Mouse (Mus musculus) embryonic facial prominence, embryonic 11.5 days (tissue): ENCODE measurements at regions not wholly inside any gene's neighbourhood (a gene's known extent, or its start where the extent isn't known, plus 50 kb on each side); places are given as distances from the start of the nearest gene placed in this dataset.
"Not testable (repeated sequence)": the region's sequence is repeated elsewhere in the genome, so short reads cannot be mapped to it uniquely, and the experiment has no call there.

Source experiments
- ATAC-seq: fragments of 200-750 bp; cut with Nextera tagmentation; replicated peaks from 2 replicates; pipeline ENCODE4 v1.8.0; 2017; ENCODE audit warnings: low read depth; ENCODE audit not compliant: insufficient number of reproducible peaks, low FRiP score, low TSS enrichment
- DNase-seq: peaks from one replicate; pipeline ENCODE4 v3.0.0-alpha.2; 2015; ENCODE audit warnings: low spot score
- H3K27ac ChIP-seq: fragments of 300-500 bp; sonication (generic); replicated peaks from 2 replicates; pipeline ENCODE4 v1.5.1; 2014; ENCODE audit warnings: mild to moderate bottlenecking, low read depth, low read length, control low read depth
- H3K27me3 ChIP-seq: fragments of 300-500 bp; sonication (generic); 2 replicates; pipeline ENCODE4 v1.6.1; 2014; ENCODE audit warnings: mild to moderate bottlenecking, low read length, moderate library complexity, mixed read lengths; ENCODE audit not compliant: control insufficient read depth, insufficient read depth
- H3K36me3 ChIP-seq: fragments of 300-500 bp; sonication (generic); replicated peaks from 2 replicates; pipeline ENCODE4 v1.6.1; 2014; ENCODE audit warnings: low read depth, mild to moderate bottlenecking, low read length, moderate library complexity, mixed read lengths; ENCODE audit not compliant: control insufficient read depth, insufficient read depth
- H3K4me1 ChIP-seq: fragments of 300-500 bp; sonication (generic); 2 replicates; pipeline ENCODE4 v1.6.1; 2014; ENCODE audit warnings: low read length, mixed read lengths; ENCODE audit not compliant: control insufficient read depth, insufficient read depth
- H3K4me2 ChIP-seq: fragments of 300-500 bp; sonication (generic); 2 replicates; pipeline ENCODE4 v1.6.1; 2014; ENCODE audit warnings: low read depth, mild to moderate bottlenecking, control low read depth, low read length, moderate library complexity
- H3K4me3 ChIP-seq: fragments of 300-500 bp; sonication (generic); 2 replicates; pipeline ENCODE4 v1.5.1; 2014; ENCODE audit warnings: low read depth, low read length, control low read depth
- H3K9ac ChIP-seq: fragments of 300-500 bp; sonication (generic); replicated peaks from 2 replicates; pipeline ENCODE4 v1.6.1; 2014; ENCODE audit warnings: mild to moderate bottlenecking, control low read depth, low read length
- H3K9me3 ChIP-seq: fragments of 300-500 bp; sonication (generic); replicated peaks from 2 replicates; pipeline ENCODE4 v1.6.1; 2016; ENCODE audit warnings: mild to moderate bottlenecking, low read length, inconsistent platforms, mixed read lengths; ENCODE audit not compliant: control insufficient read depth
- WGBS: fragments of 180-500 bp; shearing (Covaris S2); extraction: QIAGEN DNeasy Blood & Tissue Kit; methylation state at CpG from one replicate; pipeline ENCODE4 v1.1.7; 2014; 5-methylcytosine and 5-hydroxymethylcytosine counted together

- Histone ChIP-seq H3K9ac (no peak overlapping the region), H3K9me3 (no peaks in the 10 kb centered on the region), H3K4me1 (no peaks in the 10 kb centered on the region), H3K27ac (no peak overlapping the region), H3K4me3 (no peak overlapping the region), H3K27me3 (no peaks in the 10 kb centered on the region), H3K36me3 (no peaks in the 10 kb centered on the region), H3K4me2 (no peak overlapping the region)
- WGBS, result 90% methylated on average over 8 of the region's 8 CpGs
- DNase-seq (no peak), ATAC-seq (no peak)
Measured at GRCm38 (mm10) chr8:34294721-34295120, 183.2 kb upstream of the Gm10131 start.

GRCm38 (mm10) chr8:34290670-34291069, 179.1 kb upstream of the Gm10131 start:
- H3K4me1 ChIP-seq, result no peaks in the 10 kb centered on the region
- H3K36me3 ChIP-seq, result no peaks in the 10 kb centered on the region
- H3K4me3 ChIP-seq, result no peak overlapping the region
- no peaks in the 10 kb centered on the region for H3K9me3 ChIP-seq
- DNase-seq (no peak), ATAC-seq (no peak)
- no peaks in the 10 kb centered on the region for H3K27me3 ChIP-seq
- no peak overlapping the region for H3K4me2 ChIP-seq
- H3K9ac ChIP-seq, result no peak overlapping the region
- H3K27ac ChIP-seq, result no peak overlapping the region
- 84% methylated on average over 4 of the region's 4 CpGs for WGBS

GRCm38 (mm10) chr8:34287801-34288200, 176.3 kb upstream of the Gm10131 start:
- ATAC-seq (no peak), DNase-seq (no peak)
- no peak overlapping the region for H3K27ac ChIP-seq
- H3K27me3 ChIP-seq, result no peaks in the 10 kb centered on the region
- 81% methylated on average over 2 of the region's 2 CpGs for WGBS
- no peaks in the 10 kb centered on the region for H3K4me1 ChIP-seq
- H3K4me3 ChIP-seq, result no peak overlapping the region
- H3K9me3 ChIP-seq, result no peaks in the 10 kb centered on the region
- H3K4me2 ChIP-seq, result no peak overlapping the region
- H3K9ac ChIP-seq, result no peak overlapping the region
- no peaks in the 10 kb centered on the region for H3K36me3 ChIP-seq

GRCm38 (mm10) chr8:34284576-34284975, 173.0 kb upstream of the Gm10131 start:
- no peaks in the 10 kb centered on the region for H3K27me3 ChIP-seq
- H3K9ac ChIP-seq, result no peak overlapping the region
- H3K4me3 ChIP-seq, result no peak overlapping the region
- WGBS, result 92% methylated on average over 3 of the region's 3 CpGs
- no peak overlapping the region for H3K4me2 ChIP-seq
- H3K4me1 ChIP-seq, result no peaks in the 10 kb centered on the region
- no peak for DNase-seq
- no peaks in the 10 kb centered on the region for H3K9me3 ChIP-seq
- no peaks in the 10 kb centered on the region for H3K36me3 ChIP-seq
- no peak for ATAC-seq
- no peak overlapping the region for H3K27ac ChIP-seq

- H3K4me1 ChIP-seq, result no peaks in the 10 kb centered on the region
- no peak overlapping the region for H3K4me3 ChIP-seq
- no peaks in the 10 kb centered on the region for H3K36me3 ChIP-seq
- H3K27me3 ChIP-seq, result no peaks in the 10 kb centered on the region
- no peak overlapping the region for H3K4me2 ChIP-seq
- ATAC-seq (no peak), DNase-seq (no peak)
- H3K9me3 ChIP-seq, result no peaks in the 10 kb centered on the region
- H3K27ac ChIP-seq, result no peak overlapping the region
- no CpG with 5 or more reads among the region's 11 CpGs for WGBS
- H3K9ac ChIP-seq, result no peak overlapping the region
Measured at GRCm38 (mm10) chr8:34280433-34280832, 168.9 kb upstream of the Gm10131 start.

- 83% methylated on average over 7 of the region's 7 CpGs for WGBS
- H3K27me3 ChIP-seq, result no peaks in the 10 kb centered on the region
Measured at GRCm38 (mm10) chr8:34275977-34276660, 164.6 kb upstream of the Gm10131 start.

GRCm38 (mm10) chr8:34274796-34275195, 163.3 kb upstream of the Gm10131 start:
- H3K4me3 ChIP-seq, H3K27me3 ChIP-seq, H3K9ac ChIP-seq, H3K36me3 ChIP-seq, H3K4me1 ChIP-seq, DNase-seq, ATAC-seq, H3K27ac ChIP-seq, H3K4me2 ChIP-seq, H3K9me3 ChIP-seq: not testable (repeated sequence)
- 95% methylated on average over 2 of the region's 2 CpGs for WGBS

More at GRCm38 (mm10) chr8:34275977-34276660, 164.6 kb upstream of the Gm10131 start:
- Histone ChIP-seq H3K27ac (no peak overlapping the region), H3K4me3 (no peak overlapping the region), H3K4me2 (no peak overlapping the region), H3K9me3 (no peaks in the 10 kb centered on the region), H3K36me3 (no peaks in the 10 kb centered on the region), H3K9ac (no peak overlapping the region), H3K4me1 (no peaks in the 10 kb centered on the region)
- no peak for ATAC-seq
- DNase-seq, result no peak

GRCm38 (mm10) chr8:34274171-34274570, 162.6 kb upstream of the Gm10131 start:
- DNase-seq, result no peak
- no peak overlapping the region for H3K27ac ChIP-seq
- WGBS, result 91% methylated on average over 6 of the region's 6 CpGs
- H3K4me3 ChIP-seq, result no peak overlapping the region
- no peaks in the 10 kb centered on the region for H3K4me1 ChIP-seq
- H3K27me3 ChIP-seq, result no peaks in the 10 kb centered on the region
- no peak overlapping the region for H3K4me2 ChIP-seq
- H3K36me3 ChIP-seq, result no peaks in the 10 kb centered on the region
- H3K9me3 ChIP-seq, result no peaks in the 10 kb centered on the region
- ATAC-seq, result no peak
- H3K9ac ChIP-seq, result no peak overlapping the region
